Mouse (Mus musculus) intestine, embryonic 15.5 days (tissue): ENCODE results near the gene Asf1b. TPM values are rescaled to one million over a fixed set of nuclear protein-coding genes. Genes with fewer than 3 reads are reported as not detected.

Experiments
- ATAC-seq: fragments of 200-750 bp; cut with Nextera tagmentation; 2 replicates; pipeline ENCODE4 v1.8.0; 2017; ENCODE audit warnings: moderate TSS enrichment, moderate library complexity
- H3K27ac ChIP-seq: fragments of 300-500 bp; sonication (generic); 2 replicates; pipeline ENCODE4 v1.5.1; 2015; ENCODE audit warnings: mild to moderate bottlenecking, inconsistent platforms
- H3K27me3 ChIP-seq: fragments of 300-500 bp; sonication (generic); replicated peaks from 2 replicates; pipeline ENCODE4 v1.6.1; 2015; ENCODE audit warnings: inconsistent platforms
- H3K36me3 ChIP-seq: fragments of 300-500 bp; sonication (generic); 2 replicates; pipeline ENCODE4 v1.6.1; 2015; ENCODE audit warnings: inconsistent platforms
- H3K4me1 ChIP-seq: fragments of 300-500 bp; sonication (generic); replicated peaks from 2 replicates; pipeline ENCODE4 v1.6.1; 2015; ENCODE audit warnings: inconsistent platforms
- H3K4me2 ChIP-seq: fragments of 300-500 bp; sonication (generic); replicated peaks from 2 replicates; pipeline ENCODE4 v1.6.1; 2015; ENCODE audit warnings: mild to moderate bottlenecking, inconsistent platforms
- H3K4me3 ChIP-seq: fragments of 300-500 bp; sonication (generic); replicated peaks from 2 replicates; pipeline ENCODE4 v1.5.1; 2015; ENCODE audit warnings: inconsistent platforms
- H3K9ac ChIP-seq: fragments of 300-500 bp; sonication (generic); 2 replicates; pipeline ENCODE4 v1.6.1; 2015; ENCODE audit warnings: inconsistent platforms
- H3K9me3 ChIP-seq: fragments of 300-500 bp; sonication (generic); 2 replicates; pipeline ENCODE4 v1.6.1; 2016; ENCODE audit warnings: inconsistent platforms
- WGBS: fragments of 180-500 bp; shearing (Covaris S2); methylation state at CpG from one replicate; pipeline ENCODE4 v1.1.7; 2015; 5-methylcytosine and 5-hydroxymethylcytosine counted together
- microRNA counts: library from miRNA; unstranded; fragments of <30 nt; microRNA quantifications from one replicate; lab custom pipeline; 2016
- polyA plus RNA-seq: library from polyadenylated mRNA; unstranded; fragments of >200 nt; fragmentation: Nextera tagmentation; extraction: Ambion mirVana; gene quantifications from 2 replicates; pipeline ENCODE4 v1.2.1, GENCODE M21; 2015

Asf1b gene
- polyA plus RNA-seq, 1 experiment from 2014 or later: 60.9 TPM

GRCm38 (mm10) chr8:84011705-84012498 is 56.6 kb downstream of the Asf1b start, which contains the start of gene 2210011C24Rik:
Gene 2210011C24Rik (minus strand): TSS chr8:84012171.
- 1% methylated on average over 44 of the region's 45 CpGs for WGBS
- Histone ChIP-seq H3K4me2 (peak within 1 kb of the TSS; percentile 99), H3K27ac (peak within 1 kb of the TSS; percentile 37), H3K27me3 (peaks cover 35% of the 10 kb centered on the region), H3K9me3 (no peaks in the 10 kb centered on the region), H3K4me1 (peaks cover 27% of the 10 kb centered on the region), H3K4me3 (peak within 1 kb of the TSS; percentile 47), H3K36me3 (no peaks in the 10 kb centered on the region), H3K9ac (peak within 1 kb of the TSS; percentile 53)
- ATAC-seq: peak; percentile 78

- Histone ChIP-seq H3K4me1 (peaks cover 27% of the 10 kb centered on the region), H3K27me3 (peaks cover 35% of the 10 kb centered on the region), H3K27ac (no peak overlapping the region), H3K9me3 (no peaks in the 10 kb centered on the region), H3K9ac (0 out of 2 replicates have a peak overlapping the region, but pooled peaks have one; percentile 13), H3K36me3 (no peaks in the 10 kb centered on the region), H3K4me3 (peak overlapping the region; percentile 47), H3K4me2 (peak overlapping the region; percentile 99)
- 15% methylated on average over 35 of the region's 35 CpGs for WGBS
- ATAC-seq: peak; percentile 20
Measured at GRCm38 (mm10) chr8:84012499-84013165, 57.3 kb downstream of the Asf1b start.

GRCm38 (mm10) chr8:84015833-84016232 is 60.5 kb downstream of the Asf1b start:
- Histone ChIP-seq H3K4me3 (no peak overlapping the region), H3K4me1 (peaks cover 24% of the 10 kb centered on the region), H3K4me2 (no peak overlapping the region), H3K27me3 (peaks cover 26% of the 10 kb centered on the region), H3K36me3 (no peaks in the 10 kb centered on the region), H3K27ac (no peak overlapping the region), H3K9ac (no peak overlapping the region), H3K9me3 (no peaks in the 10 kb centered on the region)
- no peak for ATAC-seq
- WGBS: 95% methylated on average over 5 of the region's 5 CpGs

- Histone ChIP-seq H3K27ac (no peak overlapping the region), H3K27me3 (0 out of 2 replicates have a peak, but pooled peaks cover 3% of the 10 kb centered on the region), H3K9ac (no peak overlapping the region), H3K4me3 (no peak overlapping the region), H3K4me1 (peaks cover 32% of the 10 kb centered on the region), H3K9me3 (no peaks in the 10 kb centered on the region), H3K36me3 (no peaks in the 10 kb centered on the region), H3K4me2 (no peak overlapping the region)
- no peak; the same call in 1 of the 2 replicates for ATAC-seq
- 71% methylated on average over 9 of the region's 9 CpGs for WGBS
Measured at GRCm38 (mm10) chr8:84019738-84020137, 64.4 kb downstream of the Asf1b start.

MicroRNAs within 50 kb of the gene (microRNA counts, 519-probe panel; counts per million panel counts)
- microRNA mmu-miR-1199 (lab: Ali Mortazavi, UCI): 97.1 counts per million, percentile 29 among the panel's probes with 10 or more counts

Other genes with a start within 250 kb of the Asf1b start
- gene Ddx39, start 240.3 kb upstream of the Asf1b start, polyA plus RNA-seq: 215 and 226 TPM in 2 replicates
- gene Adgre5, start 214.2 kb upstream of the Asf1b start, polyA plus RNA-seq: 32.3 and 35.4 TPM in 2 replicates
- 11.0 and 13.4 TPM in 2 replicates for gene Adgrl1, start 55.4 kb upstream of the Asf1b start, polyA plus RNA-seq
- 0.44 and 0.47 TPM in 2 replicates for gene Gm10644, start 302 bp upstream of the Asf1b start, polyA plus RNA-seq
- 115 and 121 TPM in 2 replicates for gene Prkaca, start 17.5 kb downstream of the Asf1b start, polyA plus RNA-seq
- gene Samd1, start 42.2 kb downstream of the Asf1b start, polyA plus RNA-seq: 8.4 and 8.7 TPM in 2 replicates
- 0.86 and 0.87 TPM in 2 replicates for gene 1700067K01Rik, start 46.0 kb downstream of the Asf1b start, polyA plus RNA-seq
- gene 2210011C24Rik, start 56.7 kb downstream of the Asf1b start, polyA plus RNA-seq: 1.5 and 1.6 TPM in 2 replicates
- gene Palm3, start 66.0 kb downstream of the Asf1b start, polyA plus RNA-seq: 8.9 and 9.4 TPM in 2 replicates
- gene Il27ra, start 87.1 kb downstream of the Asf1b start, polyA plus RNA-seq: 1.3 and 1.5 TPM in 2 replicates
- 0.28 and 0.31 TPM in 2 replicates for gene Rln3, start 89.5 kb downstream of the Asf1b start, polyA plus RNA-seq
- gene Gm10643, start 109.6 kb downstream of the Asf1b start, polyA plus RNA-seq: 0.92 and 1.3 TPM in 2 replicates
- 7.3 and 7.9 TPM in 2 replicates for gene Rfx1, start 111.3 kb downstream of the Asf1b start, polyA plus RNA-seq
- gene Dcaf15, start 149.3 kb downstream of the Asf1b start, polyA plus RNA-seq: 8.4 and 9.9 TPM in 2 replicates
- gene Podnl1, start 170.5 kb downstream of the Asf1b start, polyA plus RNA-seq: 0.33 and 0.62 TPM in 2 replicates
- 20.7 and 21.7 TPM in 2 replicates for gene Cc2d1a, start 192.4 kb downstream of the Asf1b start, polyA plus RNA-seq
- gene 4930432K21Rik, start 192.5 kb downstream of the Asf1b start, polyA plus RNA-seq: 0.65 and 0.93 TPM in 2 replicates
- 2.5 and 2.9 TPM in 2 replicates for gene Nanos3, start 229.7 kb downstream of the Asf1b start, polyA plus RNA-seq